Mouse (Mus musculus): ENCODE results near the gene Cfap99.

DNA sequence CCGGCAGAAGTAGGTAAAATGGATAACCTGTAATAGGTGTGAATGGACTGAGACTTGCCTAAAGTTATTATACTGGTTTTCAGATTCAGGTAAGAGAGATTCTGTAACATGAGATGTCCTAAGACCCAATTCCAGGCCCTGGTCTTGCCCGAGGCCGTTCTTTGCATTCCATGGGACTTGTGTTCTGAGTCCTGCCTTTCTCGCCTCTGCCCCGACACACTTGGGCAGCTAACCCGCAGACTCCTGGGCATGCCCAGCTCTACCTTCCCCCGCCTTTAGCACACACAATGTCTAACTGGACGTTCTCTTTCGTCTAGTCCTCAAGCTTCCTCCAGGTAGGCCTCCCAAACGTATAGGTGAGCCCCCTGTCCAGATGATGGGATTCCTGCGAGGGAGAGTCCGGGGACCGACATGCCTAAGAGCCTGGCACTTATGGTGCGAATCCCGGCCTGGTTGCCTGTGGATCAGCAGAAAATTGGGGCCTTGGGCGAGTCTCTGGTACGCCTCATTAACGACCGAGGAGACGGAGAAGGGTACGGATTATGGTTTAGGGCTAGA, 47.2 kb downstream of the Cfap99 start:
- TF ChIP-seq CTCF (IDR thresholded peaks at IDR 0.05; ENCODE audit: low read depth, low read length) (no peak), POLR2A (IDR thresholded peaks at IDR 0.05; ENCODE audit: extremely low read depth, insufficient read depth, low read length) (no peak)
